Mouse (Mus musculus) E14TG2a.4 (cell line): ENCODE results near the gene Ireb2.

Source experiments
- CTCF ChIP-seq: conservative IDR thresholded peaks from 2 replicates; pipeline ENCODE4 v1.5.1; 2014; ENCODE audit warnings: low read length
- POU5F1 ChIP-seq: IDR thresholded peaks from 2 replicates; pipeline ENCODE4 v1.6.1; 2014; ENCODE audit warnings: low read length, borderline replicate concordance

GRCm38 (mm10) chr9:54829760-54830159 lies 33.8 kb upstream of the Ireb2 start:
- TF ChIP-seq CTCF: peak; percentile 50
- no peak for TF ChIP-seq POU5F1
